Mouse (Mus musculus) erythroblast, embryonic 14.5 days (primary cell): ENCODE data around the gene Smad3. TPM values are rescaled to one million over a fixed set of nuclear protein-coding genes. Genes with fewer than 3 reads are reported as not detected.

Source experiments
- H3K27me3 ChIP-seq: 2 replicates; pipeline ENCODE4 v1.6.1; 2012; ENCODE audit warnings: inconsistent platforms; ENCODE audit not compliant: control insufficient read depth
- H3K36me3 ChIP-seq: 2 replicates; pipeline ENCODE4 v1.6.1; 2012; ENCODE audit warnings: mild to moderate bottlenecking, inconsistent platforms; ENCODE audit not compliant: control insufficient read depth
- H3K4me1 ChIP-seq: 2 replicates; pipeline ENCODE4 v1.6.1; 2012; ENCODE audit warnings: inconsistent platforms; ENCODE audit not compliant: control insufficient read depth
- H3K4me3 ChIP-seq: replicated peaks from 2 replicates; pipeline ENCODE3; 2012; ENCODE audit warnings: moderate library complexity, mild to moderate bottlenecking, inconsistent platforms
- H3K9me3 ChIP-seq: 2 replicates; pipeline ENCODE4 v1.6.1; 2012; ENCODE audit warnings: low read length, inconsistent platforms, mixed read lengths; ENCODE audit not compliant: control insufficient read depth
- GATA1 ChIP-seq: IDR thresholded peaks from 2 replicates; pipeline ENCODE4 v1.6.1; 2012; ENCODE audit warnings: low read length, inconsistent platforms, mixed read lengths
- TAL1 ChIP-seq: IDR thresholded peaks from 3 replicates; pipeline ENCODE4 v1.6.1; 2012; ENCODE audit warnings: low read length, inconsistent platforms, mixed read lengths
- polyA plus RNA-seq: library from polyadenylated mRNA; stranded (reverse); fragments of >175 nt; gene quantifications from 2 replicates; pipeline ENCODE4 v1.2.3, GENCODE M21; 2012

The Smad3 gene
- polyA plus RNA-seq, 1 experiment: 0.06 TPM

DNA sequence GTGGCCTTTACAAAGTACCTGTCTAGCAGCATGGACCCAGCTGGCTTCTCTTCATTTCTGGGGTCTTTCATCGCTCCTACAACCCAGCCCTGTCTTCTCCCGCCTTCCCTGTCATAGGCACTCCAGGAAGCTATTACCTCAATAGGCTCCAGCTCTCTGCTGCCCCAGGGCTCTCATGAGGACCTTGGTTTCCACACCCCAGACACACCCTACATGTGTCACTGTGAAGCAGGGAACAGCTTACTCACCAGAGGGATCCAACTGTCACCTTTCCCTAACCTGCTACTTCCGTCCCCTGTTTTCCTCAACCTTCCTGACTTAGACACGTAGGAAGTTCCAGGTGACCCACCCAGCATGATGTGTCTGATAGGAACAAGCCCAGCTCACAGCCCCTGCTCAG lies 97.7 kb downstream of the Smad3 start:
- Histone ChIP-seq H3K36me3 (peaks cover 41% of the 10 kb centered on the region), H3K27me3 (no peaks in the 10 kb centered on the region), H3K9me3 (no peaks in the 10 kb centered on the region), H3K4me3 (no peak overlapping the region), H3K4me1 (no peaks in the 10 kb centered on the region)
- TF ChIP-seq GATA1 (no peak), TAL1 (no peak)

- TF ChIP-seq GATA1 (no peak), TAL1 (no peak)
- no peaks in the 10 kb centered on the region for H3K27me3 ChIP-seq
- H3K4me3 ChIP-seq: no peak overlapping the region
- no peaks in the 10 kb centered on the region for H3K9me3 ChIP-seq
- H3K36me3 ChIP-seq: peaks cover 48% of the 10 kb centered on the region
- H3K4me1 ChIP-seq: no peaks in the 10 kb centered on the region
Measured at GRCm38 (mm10) chr9:63658970-63659371, 98.8 kb downstream of the Smad3 start.

GRCm38 (mm10) chr9:63658436-63658835 lies 99.4 kb downstream of the Smad3 start:
- Histone ChIP-seq H3K36me3 (peaks cover 43% of the 10 kb centered on the region), H3K9me3 (no peaks in the 10 kb centered on the region), H3K27me3 (no peaks in the 10 kb centered on the region), H3K4me3 (no peak overlapping the region), H3K4me1 (no peaks in the 10 kb centered on the region)
- TF ChIP-seq GATA1 (no peak), TAL1 (no peak)

DNA sequence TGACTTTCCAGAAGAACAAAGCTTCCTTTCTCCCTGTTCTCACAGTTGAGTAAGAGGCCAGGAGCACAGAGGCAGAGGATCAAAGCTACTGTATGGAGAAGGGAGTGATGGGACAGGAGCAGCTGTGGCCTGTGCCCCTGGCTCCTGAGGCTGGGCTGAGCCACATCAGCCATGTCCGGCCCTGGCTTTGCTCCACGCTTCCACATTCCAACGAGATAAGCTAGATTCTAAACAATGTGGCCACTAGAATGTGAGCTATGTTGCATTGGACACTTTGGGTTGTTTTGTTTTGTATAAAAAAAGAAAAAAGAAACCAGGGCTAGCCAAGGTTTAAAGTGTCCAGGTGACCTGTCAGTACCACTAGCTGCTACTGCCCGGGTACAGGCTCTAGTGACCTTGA lies 100.6 kb downstream of the Smad3 start:
- no peak for TF ChIP-seq GATA1
- TF ChIP-seq TAL1: no peak
- H3K4me3 ChIP-seq: no peak overlapping the region
- H3K27me3 ChIP-seq: no peaks in the 10 kb centered on the region
- no peaks in the 10 kb centered on the region for H3K4me1 ChIP-seq
- peaks cover 48% of the 10 kb centered on the region for H3K36me3 ChIP-seq
- no peaks in the 10 kb centered on the region for H3K9me3 ChIP-seq

GRCm38 (mm10) chr9:63655092-63655491 lies 102.7 kb downstream of the Smad3 start:
- no peak overlapping the region for H3K4me3 ChIP-seq
- TF ChIP-seq TAL1 (no peak), GATA1 (no peak)
- no peaks in the 10 kb centered on the region for H3K27me3 ChIP-seq
- H3K9me3 ChIP-seq: no peaks in the 10 kb centered on the region
- no peaks in the 10 kb centered on the region for H3K4me1 ChIP-seq
- peaks cover 48% of the 10 kb centered on the region for H3K36me3 ChIP-seq

DNA sequence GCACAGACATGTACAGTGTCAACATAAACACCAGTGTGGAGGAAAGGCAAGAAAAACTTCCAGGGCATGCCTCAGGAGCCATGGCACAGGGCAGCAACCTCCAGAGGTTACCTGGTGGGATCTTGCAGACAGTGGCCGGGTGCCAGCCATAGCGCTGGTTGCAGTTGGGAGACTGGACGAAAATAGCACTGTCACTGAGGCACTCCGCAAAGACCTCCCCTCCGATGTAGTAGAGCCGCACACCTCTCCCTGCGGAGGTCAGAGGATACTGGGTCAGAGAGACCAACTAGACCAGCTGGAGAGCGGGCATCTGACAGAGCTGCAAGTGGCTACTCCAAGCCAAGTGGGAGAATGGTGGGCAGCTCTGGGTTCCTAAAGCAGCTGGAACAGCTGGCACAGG lies 103.2 kb downstream of the Smad3 start:
- Histone ChIP-seq H3K36me3 (peaks cover 51% of the 10 kb centered on the region), H3K4me1 (no peaks in the 10 kb centered on the region), H3K27me3 (no peaks in the 10 kb centered on the region), H3K4me3 (no peak overlapping the region), H3K9me3 (no peaks in the 10 kb centered on the region)
- TF ChIP-seq TAL1: no peak
- no peak for TF ChIP-seq GATA1

DNA sequence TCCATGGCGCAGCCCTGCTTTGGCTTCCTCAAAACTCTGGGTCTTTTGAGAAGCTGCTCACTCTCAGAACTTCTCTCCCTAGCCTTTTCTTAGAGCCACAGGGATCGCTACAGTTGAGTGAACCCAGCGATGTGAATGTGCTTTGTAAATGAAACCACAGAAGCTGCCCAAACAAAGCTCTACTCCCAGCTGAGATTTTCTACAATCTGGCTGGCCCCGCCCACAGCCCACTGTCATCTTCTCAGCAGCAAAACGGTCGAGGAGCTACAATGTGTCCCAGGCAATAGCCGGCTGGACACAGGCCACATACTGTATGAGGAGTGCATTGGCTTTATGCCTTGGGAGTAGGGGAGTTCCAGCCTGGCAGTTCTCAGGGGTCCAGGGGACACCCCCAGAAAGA lies 104.1 kb downstream of the Smad3 start:
- peaks cover 57% of the 10 kb centered on the region for H3K36me3 ChIP-seq
- TF ChIP-seq GATA1 (no peak), TAL1 (no peak)
- no peaks in the 10 kb centered on the region for H3K27me3 ChIP-seq
- H3K9me3 ChIP-seq: no peaks in the 10 kb centered on the region
- H3K4me3 ChIP-seq: no peak overlapping the region
- no peaks in the 10 kb centered on the region for H3K4me1 ChIP-seq

DNA sequence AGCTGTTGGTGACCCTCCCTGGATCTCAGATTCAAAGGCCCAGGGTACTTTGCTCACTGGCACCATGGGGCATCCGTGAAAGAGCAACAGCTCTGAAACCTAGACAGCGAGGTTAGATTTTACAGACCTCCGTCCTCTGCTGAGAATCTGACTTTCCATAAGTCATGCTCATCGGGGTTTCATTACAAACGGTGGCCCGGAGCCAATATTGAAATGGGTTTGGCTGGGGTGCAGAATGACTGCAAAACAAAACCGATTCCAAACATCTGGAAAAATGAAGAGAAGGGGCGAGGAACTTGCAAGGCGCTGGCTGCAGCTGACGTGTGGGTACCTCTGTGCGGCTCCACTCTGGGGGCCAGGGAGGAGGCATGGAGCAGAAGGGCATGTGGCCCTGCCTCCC lies 106.2 kb downstream of the Smad3 start:
- Histone ChIP-seq H3K9me3 (no peaks in the 10 kb centered on the region), H3K27me3 (no peaks in the 10 kb centered on the region), H3K4me1 (no peaks in the 10 kb centered on the region), H3K36me3 (peaks cover 66% of the 10 kb centered on the region), H3K4me3 (no peak overlapping the region)
- TF ChIP-seq GATA1 (no peak), TAL1 (no peak)

DNA sequence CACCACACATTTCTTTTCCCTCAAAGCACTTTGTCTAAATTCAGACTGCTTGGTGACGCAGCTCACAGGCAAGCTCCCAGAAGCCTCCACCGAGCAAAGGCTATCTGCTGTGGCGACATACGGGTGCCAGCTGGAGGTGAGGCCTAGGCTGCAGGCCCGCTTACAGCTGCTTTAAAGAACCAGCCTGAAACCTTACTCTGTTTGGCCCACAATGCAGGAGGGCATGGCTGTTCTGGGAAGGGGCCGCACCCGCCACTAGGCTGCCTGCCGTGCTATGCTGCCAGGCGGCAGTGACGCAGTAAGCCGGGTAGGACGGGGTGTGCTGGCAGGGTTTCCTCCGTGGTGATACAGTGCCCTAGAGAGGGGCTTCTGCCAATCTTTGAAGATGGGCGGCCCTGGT lies 106.9 kb downstream of the Smad3 start:
- TF ChIP-seq GATA1 (no peak), TAL1 (no peak)
- Histone ChIP-seq H3K36me3 (peaks cover 72% of the 10 kb centered on the region), H3K27me3 (no peaks in the 10 kb centered on the region), H3K9me3 (no peaks in the 10 kb centered on the region), H3K4me1 (no peaks in the 10 kb centered on the region), H3K4me3 (no peak overlapping the region)

DNA sequence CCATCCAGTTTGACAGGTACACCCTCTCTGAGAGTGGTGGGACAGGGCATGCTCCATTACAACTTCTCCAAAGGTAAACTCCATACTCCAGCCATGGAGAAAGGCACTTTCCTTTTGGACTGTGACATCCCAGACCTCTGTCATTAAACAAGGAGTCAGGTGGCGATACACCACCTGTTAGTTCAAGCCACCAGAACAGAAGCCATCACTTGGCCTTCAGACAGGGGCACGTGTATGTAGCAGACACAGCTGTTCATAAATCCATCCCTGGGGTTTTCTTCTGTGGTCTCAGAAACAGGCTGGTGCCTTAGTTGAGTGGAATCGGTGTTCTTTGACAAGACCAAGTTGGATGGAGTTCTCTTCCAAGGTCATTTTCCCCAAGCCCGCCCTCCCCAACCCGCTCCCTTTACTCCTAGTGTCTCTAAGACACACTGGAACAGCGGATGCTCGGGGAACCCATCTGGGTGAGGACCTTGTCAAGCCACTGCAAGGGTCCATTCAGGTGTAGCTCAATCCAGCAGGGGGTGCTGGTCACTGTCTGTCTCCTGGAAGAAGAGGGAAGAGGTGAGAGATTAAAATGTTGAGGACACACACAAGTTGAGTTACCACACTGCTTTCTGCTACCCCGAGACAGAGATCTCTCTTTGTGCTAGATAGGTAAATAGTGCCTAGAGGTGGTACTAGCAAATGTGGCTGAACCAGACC lies 107.8 kb downstream of the Smad3 start:
- Histone ChIP-seq H3K36me3 (peaks cover 73% of the 10 kb centered on the region), H3K9me3 (no peaks in the 10 kb centered on the region), H3K4me1 (no peaks in the 10 kb centered on the region), H3K27me3 (no peaks in the 10 kb centered on the region), H3K4me3 (no peak overlapping the region)
- TF ChIP-seq TAL1 (no peak), GATA1 (no peak)
